In genomic region chr5:72706095-72706494, GRCm38 (mm10) we compare ENCODE assay signal across 18 mouse cellular contexts. TPM values are rescaled to one million over a fixed set of nuclear protein-coding genes. Genes with fewer than 3 reads are reported as not detected.
DNase-seq lines count a peak whose midpoint lies in the region; ATAC-seq and TF ChIP-seq lines count a peak whose summit lies in the region.
"Had no signal": no experiment of that assay in that cellular context is flagged by ENCODE, and none has a peak within 500 bp of the region (broad histone marks: within the 10 kb centered on the region; RNA-seq: fewer than 3 reads in every experiment).

No protein-coding gene starts in this region.

- no peak overlapping the region for H3K4me2 ChIP-seq in hindbrain, embryonic 11.5 days (replicated peaks; ENCODE audit: low read depth, low read length)
- peak overlapping the region; percentile 47 for H3K4me2 ChIP-seq in kidney, postnatal 0 days (ENCODE audit: low read length)
- no peak overlapping the region for H3K4me2 ChIP-seq in limb, embryonic 14.5 days (replicated peaks; ENCODE audit: low read depth, low read length, severe bottlenecking)
- H3K4me2 ChIP-seq: heart, embryonic 13.5 days; lung, embryonic 15.5 days had no signal

- H3K4me1 ChIP-seq in hindbrain, embryonic 11.5 days (replicated peaks; ENCODE audit: control insufficient read depth, insufficient read depth, low read length): no peaks in the 10 kb centered on the region
- peaks cover 8% of the 10 kb centered on the region for H3K4me1 ChIP-seq in hindbrain, embryonic 10.5 days (replicated peaks)
- 0 out of 2 replicates have a peak, but pooled peaks cover 4% of the 10 kb centered on the region for H3K4me1 ChIP-seq in kidney, postnatal 0 days (replicated peaks; ENCODE audit: insufficient read depth, low read length)
- peaks cover 11% of the 10 kb centered on the region; the same call in 1 of the 2 replicates for H3K4me1 ChIP-seq in limb, embryonic 14.5 days (ENCODE audit: control insufficient read depth, insufficient read depth, low read length)
- H3K4me1 ChIP-seq: heart, embryonic 13.5 days; lung, embryonic 15.5 days had no signal

- H3K36me3 ChIP-seq in hindbrain, embryonic 11.5 days (ENCODE audit: control insufficient read depth, insufficient read depth, low read length): no peaks in the 10 kb centered on the region
- H3K36me3 ChIP-seq in hindbrain, embryonic 10.5 days: no peaks in the 10 kb centered on the region
- H3K36me3 ChIP-seq in kidney, postnatal 0 days (ENCODE audit: insufficient read depth, low read length): no peaks in the 10 kb centered on the region
- no peaks in the 10 kb centered on the region for H3K36me3 ChIP-seq in limb, embryonic 14.5 days (ENCODE audit: control insufficient read depth, insufficient read depth, low read length)
- H3K36me3 ChIP-seq: heart, embryonic 13.5 days; lung, embryonic 15.5 days had no signal

- H3K4me3 ChIP-seq in hindbrain, embryonic 11.5 days (ENCODE audit: low read depth, low read length): no peak overlapping the region
- no peak overlapping the region for H3K4me3 ChIP-seq in hindbrain, embryonic 10.5 days
- H3K4me3 ChIP-seq in kidney, postnatal 0 days (replicated peaks; ENCODE audit: low read depth, low read length): 0 out of 2 replicates have a peak overlapping the region, but pooled peaks have one; percentile 5
- H3K4me3 ChIP-seq in limb, embryonic 14.5 days (replicated peaks; ENCODE audit: low read length): no peak overlapping the region
- H3K4me3 ChIP-seq: heart, embryonic 13.5 days; lung, embryonic 15.5 days had no signal

- no peak overlapping the region for H3K9ac ChIP-seq in hindbrain, embryonic 11.5 days (ENCODE audit: low read depth, low read length)
- no peak overlapping the region for H3K9ac ChIP-seq in kidney, postnatal 0 days (ENCODE audit: low read depth, low read length)
- H3K9ac ChIP-seq in limb, embryonic 14.5 days (ENCODE audit: low read depth, low read length, severe bottlenecking): no peak overlapping the region
- H3K9ac ChIP-seq: heart, embryonic 13.5 days; liver, embryonic 14.5 days; lung, embryonic 15.5 days had no signal

- no peak for TF ChIP-seq CTCF in kidney, postnatal 0 days (IDR thresholded peaks at IDR 0.05; ENCODE audit: low read depth)

- DNase-seq in hindbrain, embryonic 11.5 days (ENCODE audit: low spot score): peak; percentile 10
- no peak for DNase-seq in hindbrain, embryonic 10.5 days (ENCODE audit: low spot score)
- no peak for DNase-seq in kidney, postnatal 0 days (ENCODE audit: low spot score)
- no peak for DNase-seq in kidney, adult 18-20 months
- peak; percentile 28 for DNase-seq in embryo, embryonic 11 days
- DNase-seq in limb, embryonic 14.5 days (ENCODE audit: low spot score): no peak
- no peak for DNase-seq in frontal cortex, postnatal 36 days (ENCODE audit: low spot score in 2 of 2)
- no peak for DNase-seq in retina, postnatal 1 day
- DNase-seq: B cell, adult 2 months; cerebellum, adult 8-10 months; left cerebral cortex, postnatal 4 days; lung, postnatal 4 days; right cerebral cortex, postnatal 4 days had no signal

- no peak overlapping the region for H3K27ac ChIP-seq in hindbrain, embryonic 11.5 days (ENCODE audit: low read depth, low read length)
- H3K27ac ChIP-seq in hindbrain, embryonic 10.5 days: no peak overlapping the region
- no peak overlapping the region for H3K27ac ChIP-seq in kidney, postnatal 0 days
- H3K27ac ChIP-seq in limb, embryonic 14.5 days (replicated peaks; ENCODE audit: low read depth, low read length): no peak overlapping the region
- H3K27ac ChIP-seq: heart, embryonic 13.5 days; liver, embryonic 14.5 days; lung, embryonic 15.5 days had no signal

- 52% methylated on average over 10 of the region's 10 CpGs for WGBS in hindbrain, embryonic 11.5 days
- WGBS in hindbrain, embryonic 10.5 days: 46% methylated on average over 10 of the region's 10 CpGs
- 27% methylated on average over 10 of the region's 10 CpGs for WGBS in kidney, postnatal 0 days
- 52% methylated on average over 10 of the region's 10 CpGs for WGBS in limb, embryonic 14.5 days

- H3K9me3 ChIP-seq in hindbrain, embryonic 11.5 days (ENCODE audit: control insufficient read depth, low read length): no peaks in the 10 kb centered on the region
- no peaks in the 10 kb centered on the region for H3K9me3 ChIP-seq in hindbrain, embryonic 10.5 days
- H3K9me3 ChIP-seq in kidney, postnatal 0 days (replicated peaks; ENCODE audit: low read length): no peaks in the 10 kb centered on the region
- H3K9me3 ChIP-seq in limb, embryonic 14.5 days (ENCODE audit: control insufficient read depth, low read length): no peaks in the 10 kb centered on the region
- H3K9me3 ChIP-seq: lung, embryonic 15.5 days had no signal

- no peak for ATAC-seq in hindbrain, embryonic 11.5 days (ENCODE audit: low FRiP score)
- 0 out of 2 replicates have a peak, but pooled peaks have one; percentile 9 for ATAC-seq in kidney, postnatal 0 days (replicated peaks; ENCODE audit: low FRiP score, low read depth)
- ATAC-seq in limb, embryonic 14.5 days (ENCODE audit: low FRiP score, low read depth): 0 out of 2 replicates have a peak, but pooled peaks have one; percentile 31
- ATAC-seq: forebrain, embryonic 14.5 days; midbrain, embryonic 16.5 days had no signal

- no peak for TF ChIP-seq POLR2A in limb, embryonic 14.5 days (IDR thresholded peaks at IDR 0.05; ENCODE audit: borderline replicate concordance, extremely low read depth, insufficient read depth, insufficient read length)

- no peaks in the 10 kb centered on the region for H3K27me3 ChIP-seq in hindbrain, embryonic 11.5 days (ENCODE audit: control insufficient read depth, insufficient read depth, low read length)
- no peaks in the 10 kb centered on the region for H3K27me3 ChIP-seq in hindbrain, embryonic 10.5 days (ENCODE audit: insufficient read depth, poor library complexity, severe bottlenecking)
- no peaks in the 10 kb centered on the region for H3K27me3 ChIP-seq in kidney, postnatal 0 days (ENCODE audit: insufficient read depth, low read length)
- no peaks in the 10 kb centered on the region for H3K27me3 ChIP-seq in limb, embryonic 14.5 days (ENCODE audit: control insufficient read depth, insufficient read depth, low read length)
- H3K27me3 ChIP-seq: heart, embryonic 13.5 days; lung, embryonic 15.5 days had no signal

RNA-seq across cellular contexts. Expression of gene Txk, which starts 46.5 kb away (rescaled TPM):
- not detected in 2 replicates for polyA plus RNA-seq in hindbrain, embryonic 11.5 days (2014; fragmentation: Nextera tagmentation; extraction: Ambion mirVana)
- not detected in 2 replicates for polyA plus RNA-seq in hindbrain, embryonic 10.5 days (2016; fragmentation: Nextera tagmentation; extraction: Ambion mirVana)
- polyA plus RNA-seq in kidney, postnatal 0 days (2015; fragmentation: Nextera tagmentation; extraction: Ambion mirVana): 0.45 and 0.78 TPM in 2 replicates
- polyA plus RNA-seq in limb, embryonic 14.5 days (2012; rRNA removed): 0.13 and 0.17 TPM in 2 replicates
- 0.15 and 0.17 TPM in 2 replicates for polyA plus RNA-seq in limb, embryonic 14.5 days (2014; fragmentation: Nextera tagmentation; extraction: Ambion mirVana)
- polyA plus RNA-seq: forebrain, embryonic 14.5 days; midbrain, embryonic 16.5 days had no signal

RNA-seq across cellular contexts. Expression of gene Nipal1, which starts 58.5 kb away (rescaled TPM):
- polyA plus RNA-seq in hindbrain, embryonic 11.5 days (2014; fragmentation: Nextera tagmentation; extraction: Ambion mirVana): 0.36 and 0.45 TPM in 2 replicates
- polyA plus RNA-seq in hindbrain, embryonic 10.5 days (2016; fragmentation: Nextera tagmentation; extraction: Ambion mirVana): 0.44 TPM in 1 of 2 replicates, not detected in the other
- polyA plus RNA-seq in kidney, postnatal 0 days (2015; fragmentation: Nextera tagmentation; extraction: Ambion mirVana): 8.2 and 12.1 TPM in 2 replicates
- 2.3 and 2.4 TPM in 2 replicates for polyA plus RNA-seq in limb, embryonic 14.5 days (2012; rRNA removed)
- polyA plus RNA-seq in limb, embryonic 14.5 days (2014; fragmentation: Nextera tagmentation; extraction: Ambion mirVana): 12.6 and 16.5 TPM in 2 replicates

Comparison
In these comparisons a context has a peak if more than half of its experiments do, and no peak if none do; other contexts are left out.
1. DNase-seq: peak in hindbrain, embryonic 11.5 days (single experiment) and embryo, embryonic 11 days (single experiment); none in hindbrain, embryonic 10.5 days (single experiment), kidney, postnatal 0 days (single experiment), kidney, adult 18-20 months (single experiment), limb, embryonic 14.5 days (single experiment), frontal cortex, postnatal 36 days (0 of 2) and retina, postnatal 1 day (single experiment).